Mouse (Mus musculus): ENCODE results near the gene Nsun3. TPM values are rescaled to one million over a fixed set of nuclear protein-coding genes. Genes with fewer than 3 reads are reported as not detected.
"Not testable (repeated sequence)": the region's sequence is repeated elsewhere in the genome, so short reads cannot be mapped to it uniquely, and the experiment has no call there.

Nsun3 gene
- polyA plus RNA-seq, 1 experiment = 10.1 TPM

DNA sequence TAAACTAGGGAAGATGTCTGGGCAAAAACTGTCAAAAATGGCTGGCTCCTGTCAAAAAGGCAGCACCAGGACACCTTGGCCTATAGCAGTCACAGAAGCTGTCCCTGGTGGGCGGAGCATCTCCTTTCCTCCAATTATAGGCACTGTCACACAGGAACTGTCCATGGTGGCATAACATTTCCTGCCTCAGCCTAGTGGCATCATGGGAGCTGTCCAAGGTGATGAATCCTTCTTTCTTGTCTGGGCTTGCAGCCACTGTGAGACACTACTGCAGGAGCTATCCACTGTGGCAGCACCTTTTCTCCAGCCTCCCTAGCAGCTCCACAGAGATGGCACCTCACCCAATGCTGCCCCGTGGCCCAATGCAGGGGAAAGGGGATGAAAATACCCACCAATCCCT lies 28.3 kb downstream of the Nsun3 start:
- no peak overlapping the region for H3K4me3 ChIP-seq (ENCODE audit: insufficient read depth, low read length)
- peaks cover 1% of the 10 kb centered on the region; the same call in 1 of the 2 replicates for H3K4me1 ChIP-seq (ENCODE audit: control insufficient read depth, insufficient read depth, low read length)
- H3K27ac ChIP-seq (ENCODE audit: insufficient read depth, low read length) = no peak overlapping the region
- TF ChIP-seq CTCF (IDR thresholded peaks at IDR 0.05; ENCODE audit: extremely low read depth, insufficient read depth, low read length) (no peak), POLR2A (IDR thresholded peaks at IDR 0.05; ENCODE audit: extremely low read depth, insufficient read depth, low read length) (no peak)

DNA sequence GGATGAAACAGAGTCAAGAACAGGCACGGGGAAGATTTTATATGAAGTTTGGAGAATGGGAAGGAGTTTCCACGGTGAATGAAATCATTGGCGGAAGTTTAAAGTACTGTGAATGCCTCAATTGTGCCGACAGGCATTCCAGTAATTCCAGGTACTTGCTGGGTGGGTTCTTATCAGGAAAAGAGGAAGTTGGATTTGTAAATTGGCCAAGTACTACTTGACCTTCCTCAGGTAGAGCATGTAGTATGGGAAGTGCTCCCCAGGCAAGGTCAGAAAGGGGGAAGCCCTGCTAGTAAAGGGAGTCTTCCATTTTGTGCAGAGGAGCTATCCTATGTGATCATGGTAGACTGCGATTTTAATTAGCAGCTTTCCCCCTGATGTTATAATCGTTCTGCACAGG lies 31.3 kb downstream of the Nsun3 start:
- Histone ChIP-seq H3K27ac (ENCODE audit: insufficient read depth, low read length) (no peak overlapping the region), H3K4me3 (ENCODE audit: insufficient read depth, low read length) (no peak overlapping the region), H3K4me1 (ENCODE audit: control insufficient read depth, insufficient read depth, low read length) (no peaks in the 10 kb centered on the region; the same call in 1 of the 2 replicates)
- no peak for TF ChIP-seq POLR2A (IDR thresholded peaks at IDR 0.05; ENCODE audit: extremely low read depth, insufficient read depth, low read length)
- TF ChIP-seq CTCF (IDR thresholded peaks at IDR 0.05; ENCODE audit: extremely low read depth, insufficient read depth, low read length) = no peak

DNA sequence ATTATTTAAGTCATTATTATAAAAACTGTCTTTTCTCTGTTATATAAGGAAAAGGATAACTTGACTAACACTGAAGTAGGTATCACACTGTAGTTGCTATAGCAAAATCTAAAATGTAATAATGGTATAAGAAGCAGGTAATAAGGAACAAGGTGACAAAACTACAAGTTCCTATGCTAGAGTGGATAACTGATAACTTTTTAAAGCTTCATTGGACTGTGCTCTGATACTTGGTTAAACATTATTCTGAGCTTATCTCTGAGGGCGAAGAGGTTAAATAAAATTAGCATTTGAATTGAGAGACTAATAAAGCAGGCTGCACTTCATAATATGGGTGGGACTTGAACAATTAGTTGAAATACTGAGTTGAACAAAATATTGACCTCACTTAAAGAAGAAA lies 33.0 kb downstream of the Nsun3 start:
- TF ChIP-seq CTCF (IDR thresholded peaks at IDR 0.05; ENCODE audit: extremely low read depth, insufficient read depth, low read length) = no peak
- no peak for TF ChIP-seq POLR2A (IDR thresholded peaks at IDR 0.05; ENCODE audit: extremely low read depth, insufficient read depth, low read length)
- H3K4me1 ChIP-seq (ENCODE audit: control insufficient read depth, insufficient read depth, low read length) = no peaks in the 10 kb centered on the region; the same call in 1 of the 2 replicates
- no peak overlapping the region for H3K4me3 ChIP-seq (ENCODE audit: insufficient read depth, low read length)
- no peak overlapping the region for H3K27ac ChIP-seq (ENCODE audit: insufficient read depth, low read length)

DNA sequence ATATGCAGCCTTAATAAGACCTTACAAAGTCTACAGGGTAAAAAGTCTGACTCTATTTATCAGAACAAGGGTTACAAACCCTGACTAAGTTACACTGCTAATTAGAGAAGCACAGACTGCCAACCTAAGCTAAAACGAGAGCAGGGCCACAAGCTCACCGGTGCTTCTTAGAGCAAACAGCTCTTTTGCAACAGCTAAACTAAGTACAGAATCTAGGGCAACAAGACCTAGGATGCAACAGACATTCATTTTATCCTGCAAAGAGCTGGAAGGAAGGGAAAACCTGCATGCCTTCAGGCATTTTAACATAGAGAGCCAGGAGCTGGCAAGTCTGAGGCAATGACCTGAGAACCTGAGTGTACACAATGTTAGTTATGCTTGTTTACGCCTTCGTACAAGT lies 33.5 kb downstream of the Nsun3 start:
- Histone ChIP-seq H3K4me3 (ENCODE audit: insufficient read depth, low read length) (no peak overlapping the region), H3K4me1 (ENCODE audit: control insufficient read depth, insufficient read depth, low read length) (no peaks in the 10 kb centered on the region; the same call in 1 of the 2 replicates), H3K27ac (ENCODE audit: insufficient read depth, low read length) (no peak overlapping the region)
- no peak for TF ChIP-seq CTCF (IDR thresholded peaks at IDR 0.05; ENCODE audit: extremely low read depth, insufficient read depth, low read length)
- no peak for TF ChIP-seq POLR2A (IDR thresholded peaks at IDR 0.05; ENCODE audit: extremely low read depth, insufficient read depth, low read length)

DNA sequence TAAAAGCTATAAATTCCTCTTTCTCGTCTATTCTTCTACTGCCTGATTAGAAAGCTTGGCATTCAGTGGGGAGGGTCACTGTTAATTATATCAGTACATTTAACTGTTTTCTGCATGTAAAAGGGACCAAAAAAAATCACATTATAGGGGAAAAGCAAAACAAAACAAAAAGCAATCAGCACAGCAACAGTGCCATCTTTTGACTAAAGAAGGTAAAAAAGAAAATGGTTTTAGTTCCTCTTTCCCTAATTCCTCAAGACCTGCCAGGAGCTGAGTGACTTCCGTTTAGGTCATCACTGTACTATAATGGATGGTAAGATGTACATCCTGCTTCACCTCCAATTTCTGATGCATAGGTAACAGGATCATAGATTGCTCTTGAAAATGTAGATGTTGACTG lies 40.7 kb downstream of the Nsun3 start:
- Histone ChIP-seq H3K27ac (ENCODE audit: insufficient read depth, low read length) (no peak overlapping the region), H3K4me1 (ENCODE audit: control insufficient read depth, insufficient read depth, low read length) (no peaks in the 10 kb centered on the region), H3K4me3 (ENCODE audit: insufficient read depth, low read length) (no peak overlapping the region)
- TF ChIP-seq CTCF (IDR thresholded peaks at IDR 0.05; ENCODE audit: extremely low read depth, insufficient read depth, low read length) = no peak
- no peak for TF ChIP-seq POLR2A (IDR thresholded peaks at IDR 0.05; ENCODE audit: extremely low read depth, insufficient read depth, low read length)

DNA sequence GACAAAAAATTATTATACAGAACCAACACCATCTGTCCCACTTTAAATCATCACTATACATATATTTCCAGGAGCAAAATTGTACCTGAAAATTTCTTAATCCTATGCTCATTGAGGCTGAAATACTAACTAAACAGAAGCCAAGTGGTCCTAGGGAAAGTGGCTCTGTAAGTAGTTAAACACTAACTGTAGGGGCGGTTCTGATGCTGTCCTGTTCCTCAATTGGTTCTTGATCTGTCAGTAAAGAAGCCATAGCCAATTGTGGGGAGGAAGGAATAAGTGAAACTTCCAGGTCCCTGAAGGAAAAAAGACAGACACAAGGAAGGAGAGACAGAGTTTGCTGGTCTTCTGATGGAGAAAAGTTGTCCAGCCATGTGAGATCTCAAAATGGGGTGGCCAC lies 52.3 kb downstream of the Nsun3 start:
- H3K4me1 ChIP-seq (ENCODE audit: control insufficient read depth, insufficient read depth, low read length) = no peaks in the 10 kb centered on the region; the same call in 1 of the 2 replicates
- H3K4me3 ChIP-seq (ENCODE audit: insufficient read depth, low read length) = no peak overlapping the region
- H3K27ac ChIP-seq (ENCODE audit: insufficient read depth, low read length) = no peak overlapping the region
- TF ChIP-seq POLR2A (IDR thresholded peaks at IDR 0.05; ENCODE audit: extremely low read depth, insufficient read depth, low read length) = no peak
- TF ChIP-seq CTCF (IDR thresholded peaks at IDR 0.05; ENCODE audit: extremely low read depth, insufficient read depth, low read length) = no peak

DNA sequence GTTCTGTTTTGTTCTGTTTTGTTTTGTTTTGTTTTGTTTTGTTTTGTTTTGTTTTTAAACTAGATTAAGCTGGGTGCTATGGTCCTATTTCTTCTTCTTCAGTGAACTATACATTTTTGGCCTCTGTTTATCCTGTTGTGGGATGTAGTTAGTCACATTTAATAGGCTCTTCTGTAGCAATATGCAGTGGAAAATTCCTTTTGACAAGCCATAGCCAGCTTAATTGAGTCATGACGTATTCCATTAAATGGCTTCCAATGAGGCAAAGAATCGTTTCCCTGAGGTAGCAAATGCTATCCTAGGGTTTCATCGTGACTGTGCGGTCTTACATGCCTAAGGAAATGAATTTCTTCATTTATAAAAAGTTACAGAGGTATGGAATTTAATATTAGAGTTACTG lies 56.3 kb downstream of the Nsun3 start:
- H3K27ac ChIP-seq (ENCODE audit: insufficient read depth, low read length) = no peak overlapping the region
- no peak overlapping the region for H3K4me3 ChIP-seq (ENCODE audit: insufficient read depth, low read length)
- no peaks in the 10 kb centered on the region; the same call in 1 of the 2 replicates for H3K4me1 ChIP-seq (ENCODE audit: control insufficient read depth, insufficient read depth, low read length)
- TF ChIP-seq POLR2A (IDR thresholded peaks at IDR 0.05; ENCODE audit: extremely low read depth, insufficient read depth, low read length) (no peak), CTCF (IDR thresholded peaks at IDR 0.05; ENCODE audit: extremely low read depth, insufficient read depth, low read length) (no peak)

DNA sequence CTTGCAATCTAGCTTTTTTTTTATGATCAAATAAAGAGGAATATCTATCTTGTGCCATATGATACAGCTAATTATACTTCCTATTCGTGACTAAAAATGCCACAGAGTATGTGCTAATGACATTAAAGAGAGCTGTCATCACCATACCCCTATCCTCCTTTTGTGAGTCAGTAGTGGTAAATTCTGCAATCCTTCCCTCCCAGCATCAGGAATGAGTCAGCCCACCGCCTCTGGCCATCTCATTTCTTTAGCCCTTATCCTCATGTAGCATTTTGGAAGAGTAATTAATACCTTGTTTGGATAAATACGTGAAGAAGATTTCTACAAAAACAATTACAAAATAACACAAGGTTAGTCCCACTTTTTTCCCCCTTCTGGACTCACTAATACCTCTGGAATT lies 56.8 kb downstream of the Nsun3 start:
- H3K4me1 ChIP-seq (ENCODE audit: control insufficient read depth, insufficient read depth, low read length) = no peaks in the 10 kb centered on the region; the same call in 1 of the 2 replicates
- no peak overlapping the region for H3K27ac ChIP-seq (ENCODE audit: insufficient read depth, low read length)
- TF ChIP-seq CTCF (IDR thresholded peaks at IDR 0.05; ENCODE audit: extremely low read depth, insufficient read depth, low read length) = no peak
- no peak for TF ChIP-seq POLR2A (IDR thresholded peaks at IDR 0.05; ENCODE audit: extremely low read depth, insufficient read depth, low read length)
- H3K4me3 ChIP-seq (ENCODE audit: insufficient read depth, low read length) = no peak overlapping the region

DNA sequence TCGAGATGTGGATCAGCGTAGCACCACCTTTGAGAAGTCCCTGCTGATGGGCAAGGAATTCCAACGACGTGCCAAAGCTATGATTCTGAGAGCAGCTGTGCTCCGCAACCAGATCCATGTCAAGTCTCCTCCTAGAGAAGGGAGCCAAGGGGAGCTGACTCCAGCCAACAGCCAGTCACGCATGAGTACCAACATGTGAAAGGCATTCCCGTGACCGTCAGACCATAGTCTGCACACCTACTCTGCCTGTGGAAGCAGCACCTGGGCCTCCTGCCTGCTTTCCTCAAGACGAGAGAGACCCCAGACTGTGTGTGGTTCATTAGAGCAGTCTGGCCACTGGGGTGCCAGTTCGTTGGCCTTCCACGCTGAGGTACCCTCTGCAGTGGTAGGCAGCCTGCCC lies 68.4 kb downstream of the Nsun3 start:
- H3K4me1 ChIP-seq (ENCODE audit: control insufficient read depth, insufficient read depth, low read length); H3K27ac ChIP-seq (ENCODE audit: insufficient read depth, low read length); H3K4me3 ChIP-seq (ENCODE audit: insufficient read depth, low read length): not testable (repeated sequence)

DNA sequence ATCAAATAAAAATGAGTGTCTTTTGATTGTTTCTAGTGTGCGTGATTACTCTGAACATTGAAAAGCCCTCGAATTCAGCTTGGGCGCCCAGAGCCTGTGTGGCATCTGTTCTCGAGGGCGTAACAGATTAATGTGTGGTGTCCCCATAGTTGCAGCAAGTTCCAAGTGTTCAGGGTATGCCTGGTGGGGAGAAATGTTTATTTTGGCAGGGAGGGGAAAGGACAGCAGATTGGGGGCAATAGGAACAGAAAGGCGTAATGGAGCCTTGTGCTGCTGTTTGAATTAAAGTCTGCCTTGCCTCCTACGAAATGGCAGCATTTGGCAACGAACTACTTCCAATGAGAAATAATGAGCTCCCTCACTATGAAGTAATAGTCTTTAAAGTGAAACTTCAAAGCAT lies 96.2 kb downstream of the Nsun3 start:
- no peaks in the 10 kb centered on the region for H3K4me1 ChIP-seq (ENCODE audit: control insufficient read depth, insufficient read depth, low read length)
- H3K27ac ChIP-seq (ENCODE audit: insufficient read depth, low read length) = no peak overlapping the region
- TF ChIP-seq CTCF (IDR thresholded peaks at IDR 0.05; ENCODE audit: extremely low read depth, insufficient read depth, low read length) = no peak
- no peak for TF ChIP-seq POLR2A (IDR thresholded peaks at IDR 0.05; ENCODE audit: extremely low read depth, insufficient read depth, low read length)
- no peak overlapping the region for H3K4me3 ChIP-seq (ENCODE audit: insufficient read depth, low read length)

DNA sequence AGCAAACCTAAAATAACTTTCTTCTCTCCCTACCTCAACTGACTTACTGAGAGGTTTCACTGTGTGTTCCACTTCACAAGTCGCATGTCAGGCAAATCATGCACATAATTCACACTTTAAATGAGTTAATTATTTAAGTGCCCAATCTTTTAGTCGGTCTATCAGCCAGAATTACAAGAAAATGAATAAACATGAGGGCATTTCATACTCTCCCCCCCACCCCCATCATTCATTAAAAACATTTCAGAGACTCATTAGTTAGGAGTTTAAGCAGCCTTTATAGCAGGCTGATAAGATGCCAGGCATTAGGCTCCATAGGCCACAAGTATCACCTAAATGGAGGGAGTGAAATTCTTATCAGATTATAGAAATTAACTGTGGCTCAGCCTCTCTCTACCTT lies 100.5 kb downstream of the Nsun3 start:
- TF ChIP-seq CTCF (IDR thresholded peaks at IDR 0.05; ENCODE audit: extremely low read depth, insufficient read depth, low read length) = no peak
- no peak for TF ChIP-seq POLR2A (IDR thresholded peaks at IDR 0.05; ENCODE audit: extremely low read depth, insufficient read depth, low read length)
- Histone ChIP-seq H3K4me1 (ENCODE audit: control insufficient read depth, insufficient read depth, low read length) (no peaks in the 10 kb centered on the region), H3K27ac (ENCODE audit: insufficient read depth, low read length) (no peak overlapping the region), H3K4me3 (ENCODE audit: insufficient read depth, low read length) (no peak overlapping the region)
